Mouse (Mus musculus) E14TG2a.4 (cell line): ENCODE measurements around the gene Smpd3.

ENCODE experiments used
- H3K27me3 ChIP-seq: 2 replicates; pipeline ENCODE4 v1.6.1; 2014; ENCODE audit warnings: low read length, control low read depth; ENCODE audit not compliant: insufficient read depth
- H3K36me3 ChIP-seq: 2 replicates; pipeline ENCODE4 v1.6.1; 2014; ENCODE audit warnings: low read length, control low read depth; ENCODE audit not compliant: insufficient read depth
- H3K4me1 ChIP-seq: replicated peaks from 2 replicates; pipeline ENCODE4 v1.6.1; 2014; ENCODE audit warnings: low read depth, low read length, control low read depth
- H3K4me3 ChIP-seq: replicated peaks from 2 replicates; pipeline ENCODE4 v1.5.1; 2014; ENCODE audit warnings: mild to moderate bottlenecking, low read length
- H3K9me3 ChIP-seq: 2 replicates; pipeline ENCODE4 v1.6.1; 2014; ENCODE audit warnings: low read length, control low read depth
- CTCF ChIP-seq: conservative IDR thresholded peaks from 2 replicates; pipeline ENCODE4 v1.5.1; 2014; ENCODE audit warnings: low read length
- NANOG ChIP-seq: IDR thresholded peaks from 2 replicates; pipeline ENCODE4 v1.6.1; 2014; ENCODE audit warnings: borderline replicate concordance, low read length, mixed read lengths
- POU5F1 ChIP-seq: IDR thresholded peaks from 2 replicates; pipeline ENCODE4 v1.6.1; 2014; ENCODE audit warnings: low read length, borderline replicate concordance

Smpd3 gene

GRCm38 (mm10) chr8:106258169-106258568, 79.6 kb downstream of the Smpd3 start:
- H3K4me1 ChIP-seq: peaks cover 24% of the 10 kb centered on the region
- H3K36me3 ChIP-seq: peaks cover 89% of the 10 kb centered on the region
- no peaks in the 10 kb centered on the region for H3K27me3 ChIP-seq
- TF ChIP-seq CTCF (peak; percentile 73), POU5F1 (no peak), NANOG (no peak)
- no peaks in the 10 kb centered on the region for H3K9me3 ChIP-seq
- H3K4me3 ChIP-seq: no peak overlapping the region

- no peaks in the 10 kb centered on the region for H3K9me3 ChIP-seq
- H3K36me3 ChIP-seq: peaks cover 98% of the 10 kb centered on the region
Measured at GRCm38 (mm10) chr8:106250186-106250585, 87.6 kb downstream of the Smpd3 start.

GRCm38 (mm10) chr8:106237106-106237505, 100.7 kb downstream of the Smpd3 start:
- H3K27me3 ChIP-seq: no peaks in the 10 kb centered on the region
- 0 out of 2 replicates have a peak, but pooled peaks cover 2% of the 10 kb centered on the region for H3K4me1 ChIP-seq
- no peak overlapping the region for H3K4me3 ChIP-seq
- TF ChIP-seq CTCF: no peak
- no peaks in the 10 kb centered on the region for H3K9me3 ChIP-seq
- peaks cover 100% of the 10 kb centered on the region for H3K36me3 ChIP-seq

More at GRCm38 (mm10) chr8:106250186-106250585, 87.6 kb downstream of the Smpd3 start:
- peak overlapping the region; percentile 2; the same call in 1 of the 2 replicates for H3K4me3 ChIP-seq
- no peaks in the 10 kb centered on the region for H3K27me3 ChIP-seq
- H3K4me1 ChIP-seq: peaks cover 61% of the 10 kb centered on the region
- no peak for TF ChIP-seq POU5F1
- no peak for TF ChIP-seq CTCF
- no peak for TF ChIP-seq NANOG

- TF ChIP-seq CTCF (no peak), POU5F1 (no peak), NANOG (no peak)
- no peaks in the 10 kb centered on the region for H3K9me3 ChIP-seq
- H3K4me3 ChIP-seq: no peak overlapping the region
- H3K36me3 ChIP-seq: peaks cover 100% of the 10 kb centered on the region
- no peaks in the 10 kb centered on the region for H3K27me3 ChIP-seq
- 0 out of 2 replicates have a peak, but pooled peaks cover 2% of the 10 kb centered on the region for H3K4me1 ChIP-seq
Measured at GRCm38 (mm10) chr8:106234567-106235261, 103.1 kb downstream of the Smpd3 start.

- H3K4me1 ChIP-seq: 0 out of 2 replicates have a peak, but pooled peaks cover 2% of the 10 kb centered on the region
- no peaks in the 10 kb centered on the region for H3K27me3 ChIP-seq
- TF ChIP-seq POU5F1 (no peak), CTCF (no peak), NANOG (no peak)
- no peak overlapping the region for H3K4me3 ChIP-seq
- H3K9me3 ChIP-seq: no peaks in the 10 kb centered on the region
- peaks cover 100% of the 10 kb centered on the region for H3K36me3 ChIP-seq
Measured at GRCm38 (mm10) chr8:106232751-106233150, 105.0 kb downstream of the Smpd3 start.

GRCm38 (mm10) chr8:106231536-106231935, 106.3 kb downstream of the Smpd3 start:
- no peak overlapping the region for H3K4me3 ChIP-seq
- peaks cover 100% of the 10 kb centered on the region for H3K36me3 ChIP-seq
- H3K4me1 ChIP-seq: 0 out of 2 replicates have a peak, but pooled peaks cover 2% of the 10 kb centered on the region
- H3K27me3 ChIP-seq: no peaks in the 10 kb centered on the region
- H3K9me3 ChIP-seq: no peaks in the 10 kb centered on the region
- TF ChIP-seq POU5F1 (no peak), NANOG (no peak), CTCF (no peak)

- Histone ChIP-seq H3K36me3 (peaks cover 98% of the 10 kb centered on the region), H3K4me3 (no peak overlapping the region), H3K27me3 (no peaks in the 10 kb centered on the region), H3K9me3 (no peaks in the 10 kb centered on the region), H3K4me1 (peaks cover 3% of the 10 kb centered on the region)
- TF ChIP-seq NANOG (no peak), POU5F1 (no peak), CTCF (peak; percentile 92)
Measured at GRCm38 (mm10) chr8:106226589-106226988, 111.2 kb downstream of the Smpd3 start.

- TF ChIP-seq NANOG (no peak), CTCF (no peak), POU5F1 (no peak)
- H3K27me3 ChIP-seq: no peaks in the 10 kb centered on the region
- no peaks in the 10 kb centered on the region for H3K9me3 ChIP-seq
- H3K36me3 ChIP-seq: peaks cover 100% of the 10 kb centered on the region
- peaks cover 4% of the 10 kb centered on the region; the same call in 1 of the 2 replicates for H3K4me1 ChIP-seq
- H3K4me3 ChIP-seq: no peak overlapping the region
Measured at GRCm38 (mm10) chr8:106219620-106220019, 118.2 kb downstream of the Smpd3 start.
